Mouse (Mus musculus) kidney, adult 2 months (tissue): Measurements from ENCODE around the gene Fxyd5.

Experiments used
- CTCF ChIP-seq: fragments of 200-500 bp; conservative IDR thresholded peaks from 2 replicates; pipeline ENCODE4 v1.5.1; 2011; ENCODE audit warnings: low read depth, mild to moderate bottlenecking, control low read depth, low read length, moderate library complexity, mixed read lengths; ENCODE audit not compliant: insufficient read depth, insufficient read length
- POLR2A ChIP-seq: fragments of 200-500 bp; IDR thresholded peaks from one replicate; pipeline ENCODE4 v1.6.1; 2011; ENCODE audit warnings: low read depth, low read length, control low read depth

- no peak for TF ChIP-seq CTCF
- TF ChIP-seq POLR2A: no peak
Measured at GRCm38 (mm10) chr7:30985357-30985756, 56.9 kb downstream of the Fxyd5 start.
